Mouse (Mus musculus) liver, embryonic 15.5 days (tissue): ENCODE measurements around the gene Pltp. TPM values are rescaled to one million over a fixed set of nuclear protein-coding genes. Genes with fewer than 3 reads are reported as not detected.
"Not testable (repeated sequence)": the region's sequence is repeated elsewhere in the genome, so short reads cannot be mapped to it uniquely, and the experiment has no call there.

Source experiments
- ATAC-seq: fragments of 200-750 bp; cut with Nextera tagmentation; 2 replicates; pipeline ENCODE4 v1.8.0; 2017; ENCODE audit warnings: moderate number of reproducible peaks, mild to moderate bottlenecking, moderate library complexity; ENCODE audit not compliant: insufficient read depth
- H3K27ac ChIP-seq: fragments of 300-500 bp; sonication (generic); replicated peaks from 2 replicates; pipeline ENCODE4 v1.5.1; 2015; ENCODE audit warnings: mild to moderate bottlenecking, inconsistent platforms
- H3K27me3 ChIP-seq: fragments of 300-500 bp; sonication (generic); 2 replicates; pipeline ENCODE4 v1.6.1; 2015; ENCODE audit warnings: mild to moderate bottlenecking, inconsistent platforms
- H3K36me3 ChIP-seq: fragments of 300-500 bp; sonication (generic); replicated peaks from 2 replicates; pipeline ENCODE4 v1.6.1; 2015; ENCODE audit warnings: moderate library complexity, mild to moderate bottlenecking, inconsistent platforms
- H3K4me1 ChIP-seq: fragments of 300-500 bp; sonication (generic); replicated peaks from 2 replicates; pipeline ENCODE4 v1.6.1; 2015; ENCODE audit warnings: inconsistent platforms
- H3K4me2 ChIP-seq: fragments of 300-500 bp; sonication (generic); 2 replicates; pipeline ENCODE4 v1.6.1; 2015; ENCODE audit warnings: moderate library complexity, mild to moderate bottlenecking, inconsistent platforms
- H3K4me3 ChIP-seq: fragments of 300-500 bp; sonication (generic); replicated peaks from 2 replicates; pipeline ENCODE4 v1.5.1; 2015; ENCODE audit warnings: mild to moderate bottlenecking, inconsistent platforms
- H3K9ac ChIP-seq: fragments of 300-500 bp; sonication (generic); 2 replicates; pipeline ENCODE4 v1.6.1; 2015; ENCODE audit warnings: moderate library complexity, mild to moderate bottlenecking, inconsistent platforms
- H3K9me3 ChIP-seq: fragments of 300-500 bp; sonication (generic); replicated peaks from 2 replicates; pipeline ENCODE4 v1.6.1; 2016; ENCODE audit warnings: inconsistent platforms
- WGBS: fragments of 180-500 bp; shearing (Covaris S2); methylation state at CpG from one replicate; pipeline ENCODE4 v1.1.7; 2015; ENCODE audit warnings: mixed read lengths; ENCODE audit not compliant: insufficient replicate concordance; 5-methylcytosine and 5-hydroxymethylcytosine counted together
- polyA plus RNA-seq: library from polyadenylated mRNA; unstranded; fragments of >200 nt; fragmentation: Nextera tagmentation; extraction: Ambion mirVana; gene quantifications from 2 replicates; pipeline ENCODE4 v1.2.1, GENCODE M21; 2015

Pltp gene
- polyA plus RNA-seq, 1 experiment from 2014 or later = 17.8 TPM

DNA sequence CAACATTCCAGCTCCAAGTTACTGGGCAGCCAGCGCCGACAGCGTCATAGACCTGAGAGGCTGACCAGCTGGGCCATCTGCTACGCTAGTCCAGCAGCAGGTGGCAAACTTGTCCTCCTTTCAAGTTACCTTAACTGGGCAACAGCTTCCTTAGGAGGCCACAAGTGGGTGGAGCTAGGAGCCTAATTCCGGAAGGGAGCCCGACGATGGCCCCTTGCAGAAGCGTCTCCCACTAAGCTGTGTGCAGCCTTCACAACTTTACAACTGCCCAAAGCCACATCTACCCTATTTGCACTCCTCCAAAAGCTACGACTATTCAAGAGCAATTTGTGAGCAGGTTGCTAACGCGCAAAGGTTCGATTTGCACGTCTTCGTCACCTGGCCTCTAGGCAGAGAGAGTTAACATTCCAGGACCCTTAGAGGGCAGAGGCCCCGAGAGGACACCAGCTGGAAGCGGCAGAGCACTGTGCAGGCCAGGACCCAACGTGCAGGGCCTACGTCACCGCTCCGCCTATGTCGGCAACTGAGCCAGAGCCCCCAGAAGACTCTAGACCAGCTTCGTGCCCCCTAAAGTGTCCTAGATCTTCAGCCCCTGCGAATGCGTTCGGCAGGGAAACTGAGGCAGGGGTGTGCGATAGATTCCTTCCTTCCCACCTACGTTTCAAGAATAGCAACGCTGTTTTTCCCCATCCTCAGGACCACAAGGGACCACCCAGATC is 21.2 kb upstream of the Pltp start:
- H3K4me2 ChIP-seq = peak overlapping the region; percentile 88
- WGBS = under 1% methylated on average over 28 of the region's 28 CpGs

DNA sequence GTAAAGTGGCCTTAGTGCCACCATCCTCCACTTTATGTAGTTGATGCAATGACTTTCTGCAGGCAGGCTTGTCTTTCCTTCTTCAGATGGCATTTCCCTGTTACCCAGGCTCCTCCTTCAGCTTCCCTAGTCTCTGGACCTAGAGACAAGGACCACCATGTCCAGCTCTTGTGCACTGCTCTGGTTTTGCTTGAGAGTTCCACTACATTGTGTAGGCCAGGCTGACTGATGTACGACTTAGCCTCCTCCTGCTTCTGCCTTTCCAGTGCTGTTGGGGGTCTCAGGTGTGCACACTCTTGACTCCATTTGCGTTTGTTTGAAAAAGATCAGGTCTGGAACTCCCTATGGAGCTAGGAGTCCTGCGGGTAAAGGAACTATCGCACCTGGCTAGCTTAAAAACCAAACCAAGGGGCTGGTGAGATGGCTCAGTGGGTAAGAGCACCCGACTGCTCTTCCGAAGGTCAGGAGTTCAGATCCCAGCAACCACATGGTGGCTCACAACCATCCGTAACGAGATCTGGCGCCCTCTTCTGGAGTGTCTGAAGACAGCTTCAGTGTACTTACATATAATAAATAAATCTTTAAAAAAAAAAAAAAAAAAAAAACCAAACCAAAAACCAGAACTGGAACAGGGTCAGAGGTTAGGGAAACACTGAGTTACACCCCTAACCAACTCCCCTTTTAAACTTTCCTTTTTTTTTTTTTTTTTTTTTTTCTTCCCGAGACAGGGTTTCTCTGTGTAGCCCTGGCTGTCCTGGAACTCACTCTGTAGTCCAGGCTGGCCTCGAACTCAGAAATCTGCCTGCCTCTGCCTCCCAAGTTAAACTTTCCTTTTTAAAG is 20.1 kb upstream of the Pltp start:
- Histone ChIP-seq H3K4me2 (peak overlapping the region; percentile 88), H3K27ac (peak overlapping the region; percentile 95; the same call in 1 of the 2 replicates), H3K4me1 (peaks cover 41% of the 10 kb centered on the region), H3K9ac (0 out of 2 replicates have a peak overlapping the region, but pooled peaks have one; percentile 100), H3K4me3 (peak overlapping the region; percentile 99)
- H3K27me3 ChIP-seq, H3K9me3 ChIP-seq, ATAC-seq, H3K36me3 ChIP-seq: not testable (repeated sequence)
- WGBS = 63% methylated on average over 11 of the region's 11 CpGs

More for the DNA sequence above, 21.2 kb upstream of the Pltp start:
- peak overlapping the region; percentile 100 for H3K9ac ChIP-seq
- peaks cover 13% of the 10 kb centered on the region for H3K36me3 ChIP-seq
- H3K9me3 ChIP-seq = no peaks in the 10 kb centered on the region
- peak; percentile 26 for ATAC-seq
- peak overlapping the region; percentile 99 for H3K4me3 ChIP-seq
- peaks cover 41% of the 10 kb centered on the region for H3K4me1 ChIP-seq
- H3K27me3 ChIP-seq = no peaks in the 10 kb centered on the region
- H3K27ac ChIP-seq = peak overlapping the region; percentile 95

DNA sequence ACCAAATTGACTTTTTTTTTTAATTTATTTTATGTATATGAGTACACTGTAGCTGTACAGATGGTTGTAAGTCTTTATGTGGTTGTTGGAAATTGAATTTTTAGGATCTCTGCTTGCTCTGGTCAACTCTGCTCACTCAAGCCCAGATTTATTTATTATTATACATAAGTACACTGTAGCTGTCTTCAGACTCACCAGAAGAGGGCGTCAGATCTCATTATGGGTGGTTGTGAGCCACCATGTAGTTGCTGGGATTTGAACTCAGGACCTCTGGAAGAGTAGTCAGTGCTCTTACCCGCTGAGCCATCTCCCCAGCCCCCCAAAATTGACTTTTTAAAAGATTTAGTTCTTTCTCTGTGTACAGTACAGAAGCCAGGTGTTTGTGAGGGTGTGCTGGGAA is 18.1 kb upstream of the Pltp start:
- H3K4me2 ChIP-seq, H3K9ac ChIP-seq, H3K4me3 ChIP-seq, H3K9me3 ChIP-seq, ATAC-seq, H3K36me3 ChIP-seq, H3K27me3 ChIP-seq, H3K27ac ChIP-seq: not testable (repeated sequence)
- peaks cover 31% of the 10 kb centered on the region for H3K4me1 ChIP-seq
- 35% methylated on average over 2 of the region's 2 CpGs for WGBS

DNA sequence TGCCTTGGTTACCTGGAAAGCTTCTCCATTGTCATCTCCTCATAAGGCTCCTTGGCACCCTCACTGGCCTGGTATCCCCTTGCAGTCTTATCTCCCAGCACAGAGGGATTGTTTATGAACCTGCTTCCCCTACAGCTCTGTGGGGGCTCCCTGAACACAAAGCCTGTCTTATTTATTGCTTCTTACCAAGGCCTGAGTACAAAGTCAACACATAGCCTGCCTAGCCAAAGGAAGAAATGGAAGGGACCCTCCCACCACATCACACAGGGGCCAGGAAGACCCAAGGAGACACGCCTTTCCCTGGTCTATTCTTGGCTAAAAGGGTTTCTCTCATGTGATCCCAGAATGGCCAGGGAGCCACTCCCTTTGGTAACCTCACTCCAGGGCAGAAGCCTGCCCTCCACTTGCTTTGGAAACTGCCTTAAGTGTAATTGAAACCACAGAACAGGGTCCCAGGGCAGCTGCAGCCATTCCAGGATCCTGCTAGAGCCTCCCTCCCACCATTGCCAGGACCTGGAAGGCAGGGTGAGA is 16.8 kb upstream of the Pltp start:
- Histone ChIP-seq H3K27me3 (no peaks in the 10 kb centered on the region), H3K4me2 (no peak overlapping the region), H3K4me1 (peaks cover 26% of the 10 kb centered on the region), H3K4me3 (no peak overlapping the region), H3K36me3 (no peaks in the 10 kb centered on the region), H3K27ac (no peak overlapping the region), H3K9ac (no peak overlapping the region), H3K9me3 (no peaks in the 10 kb centered on the region)
- ATAC-seq = no peak
- 24% methylated on average over 1 of the region's 1 CpGs for WGBS

DNA sequence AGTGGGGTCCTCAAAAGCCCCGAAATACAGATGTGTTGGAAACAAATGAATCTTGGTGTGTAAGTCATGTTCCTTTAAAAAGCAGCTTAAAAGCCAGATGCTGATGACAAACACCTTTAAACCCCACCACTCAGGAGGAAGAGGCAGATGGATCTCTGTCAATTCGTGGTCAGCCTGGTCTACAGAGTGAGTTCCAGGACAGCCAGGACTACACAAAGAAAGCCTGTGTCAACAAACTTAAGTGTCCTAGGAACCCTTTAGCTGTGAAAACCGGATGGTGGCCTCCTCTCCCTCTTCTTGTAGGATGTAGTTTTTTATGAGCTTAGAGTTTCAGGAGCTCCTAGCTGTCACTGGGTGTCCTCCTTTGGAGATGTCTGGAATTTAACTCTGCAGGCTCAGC is 16.1 kb upstream of the Pltp start:
- H3K4me2 ChIP-seq = no peak overlapping the region
- 25% methylated on average over 3 of the region's 3 CpGs for WGBS
- ATAC-seq = no peak
- peaks cover 24% of the 10 kb centered on the region for H3K4me1 ChIP-seq
- H3K36me3 ChIP-seq = no peaks in the 10 kb centered on the region
- no peaks in the 10 kb centered on the region for H3K9me3 ChIP-seq
- no peak overlapping the region for H3K9ac ChIP-seq
- H3K27me3 ChIP-seq = no peaks in the 10 kb centered on the region
- H3K4me3 ChIP-seq = no peak overlapping the region
- H3K27ac ChIP-seq = no peak overlapping the region

DNA sequence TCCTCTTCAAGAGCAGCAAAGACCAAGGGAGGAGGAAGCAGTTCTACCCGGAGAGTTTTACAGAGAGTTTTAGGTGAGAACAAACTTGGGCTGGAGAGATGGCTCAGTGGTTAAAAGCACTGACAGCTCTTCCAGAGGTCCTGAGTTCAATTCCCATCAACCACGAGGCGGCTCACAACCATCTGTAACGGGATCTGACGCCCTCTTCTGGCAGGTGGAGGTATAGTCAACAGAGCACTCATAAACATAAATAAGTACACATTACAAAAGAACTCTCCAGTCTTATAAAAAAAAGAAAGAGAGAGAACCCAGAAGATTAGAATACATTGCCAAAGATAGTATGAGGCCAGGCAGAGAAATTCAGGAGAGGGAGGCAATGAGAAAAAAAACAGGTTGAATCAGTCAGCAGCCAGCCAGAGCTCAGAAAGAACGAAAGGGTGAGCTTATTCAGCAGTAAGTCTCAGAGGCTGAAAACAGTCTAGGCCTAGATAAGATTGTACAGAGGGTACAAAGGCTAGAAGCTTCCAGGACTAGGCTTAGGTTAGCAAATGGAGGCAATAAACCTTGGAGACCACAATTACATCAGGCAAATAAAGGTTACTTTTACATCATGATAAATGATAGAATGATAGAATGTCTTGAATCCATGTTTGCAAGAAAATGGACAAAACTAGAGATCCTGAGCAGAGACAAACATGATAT is 14.2 kb upstream of the Pltp start:
- no peak for ATAC-seq
- 50% methylated on average over 6 of the region's 6 CpGs for WGBS
- Histone ChIP-seq H3K9me3 (no peaks in the 10 kb centered on the region), H3K9ac (no peak overlapping the region), H3K36me3 (no peaks in the 10 kb centered on the region), H3K4me3 (no peak overlapping the region), H3K4me1 (peaks cover 14% of the 10 kb centered on the region), H3K4me2 (no peak overlapping the region), H3K27me3 (no peaks in the 10 kb centered on the region), H3K27ac (no peak overlapping the region)

DNA sequence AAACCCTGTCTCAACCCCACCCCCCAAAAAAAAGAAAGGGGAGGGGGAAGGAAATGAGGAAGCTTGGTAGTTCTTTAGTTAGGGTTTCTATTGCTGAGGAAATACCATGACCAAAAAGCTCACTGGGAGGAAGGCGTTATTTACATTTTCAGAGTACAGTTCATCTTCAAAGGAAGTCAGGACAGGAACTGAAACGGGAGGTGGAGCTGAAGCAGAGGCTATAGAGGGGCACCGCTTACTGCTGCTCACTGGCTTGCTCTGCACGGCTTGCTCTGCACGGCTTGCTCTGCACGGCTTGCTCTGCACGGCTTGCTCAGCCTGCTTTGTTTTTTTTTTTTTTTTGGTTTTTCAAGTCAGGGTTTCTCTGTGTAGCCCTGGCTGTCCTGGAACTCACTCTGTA is 11.0 kb upstream of the Pltp start:
- H3K9ac ChIP-seq = no peak overlapping the region
- no peak overlapping the region for H3K4me2 ChIP-seq
- H3K4me1 ChIP-seq = peaks cover 12% of the 10 kb centered on the region
- H3K4me3 ChIP-seq = no peak overlapping the region
- no peaks in the 10 kb centered on the region for H3K9me3 ChIP-seq
- no peak overlapping the region for H3K27ac ChIP-seq
- no peaks in the 10 kb centered on the region for H3K36me3 ChIP-seq
- peak; percentile 30 for ATAC-seq
- H3K27me3 ChIP-seq = no peaks in the 10 kb centered on the region
- WGBS = 36% methylated on average over 7 of the region's 7 CpGs

DNA sequence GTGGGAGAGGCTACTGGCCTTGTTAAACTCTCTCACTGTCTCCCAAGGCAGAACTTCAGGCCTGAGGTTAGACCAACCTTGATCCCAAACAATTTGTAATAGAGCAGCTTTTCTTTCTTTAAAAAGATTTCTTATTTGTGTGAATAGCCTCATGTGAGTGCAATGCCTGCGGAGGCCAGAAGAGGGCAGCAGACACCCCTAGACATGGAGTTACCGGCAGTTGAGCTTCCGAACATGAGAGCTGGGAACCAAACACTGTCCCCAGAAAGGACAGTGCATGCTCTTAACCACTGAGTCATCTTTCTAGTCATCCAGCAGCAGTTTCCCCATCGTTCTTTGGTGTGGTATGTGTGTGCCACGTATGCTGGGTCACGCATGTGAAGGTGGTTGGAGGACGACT is 10.1 kb upstream of the Pltp start:
- Histone ChIP-seq H3K27me3 (no peaks in the 10 kb centered on the region), H3K9ac (no peak overlapping the region), H3K27ac (no peak overlapping the region; the same call in 1 of the 2 replicates), H3K4me2 (no peak overlapping the region), H3K4me3 (no peak overlapping the region), H3K9me3 (no peaks in the 10 kb centered on the region), H3K36me3 (no peaks in the 10 kb centered on the region), H3K4me1 (peaks cover 16% of the 10 kb centered on the region)
- no peak for ATAC-seq
- 88% methylated on average over 7 of the region's 7 CpGs for WGBS

DNA sequence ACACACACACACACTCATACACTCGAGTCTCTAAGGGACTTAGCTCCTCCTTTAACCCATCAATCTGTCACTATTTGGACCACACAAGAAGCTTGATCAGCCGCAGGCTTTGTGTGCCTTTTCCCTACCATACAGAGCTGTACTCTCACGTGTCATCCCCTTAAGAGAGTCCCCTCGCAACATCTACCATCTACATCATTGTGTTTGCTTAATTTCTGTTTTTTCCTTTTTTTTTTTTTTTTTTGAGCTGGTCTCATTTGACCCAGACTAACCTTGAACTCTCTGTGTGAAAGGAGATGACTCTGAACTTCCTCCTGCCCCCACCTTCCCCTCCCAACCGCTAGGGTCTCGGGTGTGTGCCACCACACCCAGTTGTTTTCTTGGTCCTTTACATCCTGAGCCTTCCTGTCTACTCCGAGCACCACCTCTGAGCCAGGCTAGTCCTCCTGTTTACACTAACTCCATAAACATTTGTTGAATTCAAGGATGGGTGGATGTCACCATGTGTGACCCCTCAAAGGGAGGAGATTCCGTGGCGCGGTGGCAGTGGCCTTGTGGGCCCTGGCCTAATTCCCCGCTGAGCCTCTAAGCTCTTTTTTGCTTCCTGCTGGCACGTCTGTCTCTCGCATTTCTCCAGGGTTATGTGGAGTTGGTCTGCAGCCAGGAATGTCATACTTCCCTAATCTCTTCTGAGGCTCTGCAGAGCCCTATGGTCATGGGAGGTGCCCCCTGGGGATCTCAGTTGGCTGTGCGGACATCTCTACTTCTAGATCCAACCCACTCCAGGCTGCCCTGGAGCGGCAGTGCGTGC is 9.4 kb upstream of the Pltp start:
- no peaks in the 10 kb centered on the region for H3K9me3 ChIP-seq
- H3K9ac ChIP-seq = no peak overlapping the region
- 39% methylated on average over 16 of the region's 16 CpGs for WGBS
- peaks cover 21% of the 10 kb centered on the region for H3K4me1 ChIP-seq
- peak; percentile 38; the same call in 1 of the 2 replicates for ATAC-seq
- H3K4me3 ChIP-seq = no peak overlapping the region
- no peaks in the 10 kb centered on the region for H3K36me3 ChIP-seq
- H3K27me3 ChIP-seq = no peaks in the 10 kb centered on the region; the same call in 1 of the 2 replicates
- H3K4me2 ChIP-seq = no peak overlapping the region
- H3K27ac ChIP-seq = peak overlapping the region; percentile 51; the same call in 1 of the 2 replicates

DNA sequence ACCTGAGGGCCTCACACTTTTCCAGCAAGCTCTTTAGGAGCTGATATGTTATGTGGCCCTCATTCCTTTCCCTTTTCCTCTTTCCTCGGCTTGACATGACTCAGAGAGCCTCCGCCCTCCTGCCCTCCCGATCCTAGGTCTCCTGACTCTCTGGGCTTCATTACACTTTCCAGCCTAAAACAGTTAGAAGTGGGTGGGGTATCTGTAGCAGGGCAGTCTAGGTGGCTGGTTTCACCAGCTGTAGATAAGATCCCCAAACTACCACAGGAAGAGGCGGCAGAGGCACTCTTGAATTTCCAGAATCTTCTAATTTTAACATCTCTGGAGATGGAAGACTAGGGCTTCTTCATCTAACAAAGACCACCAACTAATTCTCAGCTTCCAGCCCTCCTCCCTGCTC is 7.1 kb upstream of the Pltp start:
- 20% methylated on average over 4 of the region's 4 CpGs for WGBS
- Histone ChIP-seq H3K9me3 (no peaks in the 10 kb centered on the region), H3K27ac (no peak overlapping the region), H3K4me2 (no peak overlapping the region), H3K36me3 (no peaks in the 10 kb centered on the region), H3K4me3 (no peak overlapping the region), H3K4me1 (peaks cover 30% of the 10 kb centered on the region), H3K9ac (no peak overlapping the region), H3K27me3 (peaks cover 7% of the 10 kb centered on the region)
- no peak for ATAC-seq
